Mouse (Mus musculus): ENCODE measurements around the gene Defa22. TPM values are rescaled to one million over a fixed set of nuclear protein-coding genes. Genes with fewer than 3 reads are reported as not detected.
"Not testable (repeated sequence)": the region's sequence is repeated elsewhere in the genome, so short reads cannot be mapped to it uniquely, and the experiment has no call there.

Defa22 gene
- not detected in 2 replicates for polyA plus RNA-seq (2015; fragmentation: Nextera tagmentation; extraction: Ambion mirVana)

DNA sequence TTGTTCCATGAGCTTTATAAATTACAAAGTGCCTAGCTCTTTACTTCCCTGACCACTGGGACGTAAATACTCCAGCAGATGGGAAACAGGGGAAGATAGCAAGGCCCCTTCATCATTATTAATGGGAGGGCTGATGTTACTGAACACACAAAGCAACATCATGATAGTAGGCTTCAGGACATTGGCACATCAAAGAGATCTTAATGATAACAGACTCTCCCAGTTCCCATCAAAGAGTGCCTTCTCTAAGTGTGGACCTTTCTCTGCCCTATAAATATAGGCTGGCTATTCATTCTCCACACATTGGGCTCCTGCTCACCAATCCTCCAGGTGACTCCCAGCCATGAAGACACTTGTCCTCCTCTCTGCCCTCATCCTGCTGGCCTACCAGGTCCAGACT lies at the start of gene Defa22:
Gene Defa22, plus strand, starts transcription at position 301 of the 400 bp plus-strand sequence.
- not testable (repeated sequence) for H3K27ac ChIP-seq; H3K27me3 ChIP-seq (replicated peaks); H3K9ac ChIP-seq; ATAC-seq (replicated peaks); H3K36me3 ChIP-seq (replicated peaks); H3K4me1 ChIP-seq; H3K4me3 ChIP-seq; H3K9me3 ChIP-seq; H3K4me2 ChIP-seq
- no CpG with 5 or more reads among the region's 1 CpGs for WGBS

DNA sequence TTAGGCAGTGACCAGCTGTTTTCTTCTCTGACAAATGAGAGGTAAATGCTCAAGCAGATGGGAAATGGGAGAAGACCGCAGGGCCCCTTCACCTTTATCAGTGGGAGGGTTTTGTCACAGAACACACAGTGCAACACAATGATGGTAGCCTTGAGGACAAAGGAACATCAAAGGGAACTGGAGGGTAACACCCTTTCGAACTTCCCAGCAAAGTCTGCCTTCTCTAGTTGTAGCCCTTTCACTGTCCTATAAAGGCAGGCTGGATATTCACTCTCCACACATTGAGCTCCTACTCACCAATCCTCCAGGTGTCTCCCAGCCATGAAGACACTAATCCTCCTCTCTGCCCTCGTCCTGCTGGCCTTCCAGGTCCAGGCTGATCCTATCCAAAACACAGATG lies 27.7 kb upstream of the Defa22 start, which contains the start of gene Defa30:
Gene Defa30, plus strand, starts transcription at position 301 of the 400 bp plus-strand sequence.
- H3K27ac ChIP-seq; ATAC-seq (replicated peaks): not testable (repeated sequence)
- whole genome bisulfite sequencing, result 55% methylated on average over 3 of the region's 3 CpGs

DNA sequence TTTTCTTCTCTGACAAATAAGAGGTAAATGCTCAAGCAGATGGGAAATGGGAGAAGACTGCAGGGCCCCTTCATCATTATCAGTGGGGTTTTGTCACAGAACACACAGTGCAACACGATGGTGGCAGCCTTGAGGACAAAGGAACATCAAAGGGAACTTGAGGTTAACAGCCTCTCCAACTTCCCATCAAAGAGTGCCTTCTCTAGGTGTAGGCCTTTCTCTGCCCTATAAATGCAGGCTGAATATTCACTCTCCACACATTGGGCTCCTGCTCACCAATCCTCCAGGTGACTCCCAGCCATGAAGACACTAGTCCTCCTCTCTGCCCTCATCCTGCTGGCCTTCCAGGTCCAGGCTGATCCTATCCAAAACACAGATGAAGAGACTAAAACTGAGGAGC lies 29.2 kb downstream of the Defa22 start, which contains the start of gene Defa31:
Gene Defa31, plus strand, starts transcription at position 301 of the 400 bp plus-strand sequence.
- not testable (repeated sequence) for ATAC-seq (replicated peaks); H3K9ac ChIP-seq; H3K9me3 ChIP-seq; H3K36me3 ChIP-seq (replicated peaks); H3K27ac ChIP-seq; H3K4me2 ChIP-seq; H3K4me3 ChIP-seq; H3K27me3 ChIP-seq (replicated peaks); H3K4me1 ChIP-seq
- WGBS, result no CpG with 5 or more reads among the region's 1 CpGs

More for the DNA sequence above, 27.7 kb upstream of the Defa22 start, which contains the start of gene Defa30:
- not testable (repeated sequence) for H3K9me3 ChIP-seq; H3K4me2 ChIP-seq; H3K9ac ChIP-seq; H3K27me3 ChIP-seq (replicated peaks); H3K4me1 ChIP-seq; H3K36me3 ChIP-seq (replicated peaks); H3K4me3 ChIP-seq

DNA sequence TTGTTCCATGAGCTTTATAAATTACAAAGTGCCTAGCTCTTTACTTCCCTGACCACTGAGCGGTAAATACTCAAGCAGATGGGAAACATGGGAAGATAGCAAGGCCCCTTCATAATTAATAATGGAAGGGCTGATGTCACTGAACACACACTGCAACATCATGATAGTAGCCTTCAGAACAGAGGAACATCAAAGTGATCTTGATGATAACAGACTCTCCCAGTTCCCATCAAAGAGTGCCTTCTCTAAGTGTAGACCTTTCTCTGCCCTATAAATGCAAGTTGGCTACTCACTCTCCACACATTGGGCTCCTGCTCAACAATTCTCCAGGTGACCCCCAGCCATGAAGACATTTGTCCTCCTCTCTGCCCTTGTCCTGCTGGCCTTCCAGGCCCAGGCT lies 39.2 kb downstream of the Defa22 start, which contains the start of gene Gm15293:
Gene Gm15293, plus strand, starts transcription at position 301 of the 400 bp plus-strand sequence.
- not testable (repeated sequence) for H3K4me2 ChIP-seq; ATAC-seq (replicated peaks); H3K4me1 ChIP-seq; H3K4me3 ChIP-seq; H3K36me3 ChIP-seq (replicated peaks); H3K9me3 ChIP-seq; H3K9ac ChIP-seq; H3K27ac ChIP-seq; H3K27me3 ChIP-seq (replicated peaks)
- no CpG with 5 or more reads among the region's 1 CpGs for WGBS

Other genes with a start within 250 kb of the Defa22 start
- not detected in 2 replicates for gene Gm6040, start 240.2 kb upstream of the Defa22 start, polyA plus RNA-seq (2015; fragmentation: Nextera tagmentation; extraction: Ambion mirVana)
- not detected in 2 replicates for gene AY761185, start 217.6 kb upstream of the Defa22 start, polyA plus RNA-seq (2015; fragmentation: Nextera tagmentation; extraction: Ambion mirVana)
- gene Defa21, start 136.7 kb upstream of the Defa22 start, polyA plus RNA-seq (2015; fragmentation: Nextera tagmentation; extraction: Ambion mirVana), result not detected in 2 replicates
- gene Defa23, start 107.2 kb upstream of the Defa22 start, polyA plus RNA-seq (2015; fragmentation: Nextera tagmentation; extraction: Ambion mirVana), result not detected in 2 replicates
- not detected in 2 replicates for gene Defa35, start 97.2 kb upstream of the Defa22 start, polyA plus RNA-seq (2015; fragmentation: Nextera tagmentation; extraction: Ambion mirVana)
- gene Defa25, start 77.8 kb upstream of the Defa22 start, polyA plus RNA-seq (2015; fragmentation: Nextera tagmentation; extraction: Ambion mirVana), result not detected in 2 replicates
- gene Gm14851, start 66.2 kb upstream of the Defa22 start, polyA plus RNA-seq (2015; fragmentation: Nextera tagmentation; extraction: Ambion mirVana), result not detected in 2 replicates
- gene Defa30, start 27.6 kb upstream of the Defa22 start, polyA plus RNA-seq (2015; fragmentation: Nextera tagmentation; extraction: Ambion mirVana), result not detected in 2 replicates
- not detected in 2 replicates for gene Defa31, start 29.3 kb downstream of the Defa22 start, polyA plus RNA-seq (2015; fragmentation: Nextera tagmentation; extraction: Ambion mirVana)
- gene Gm15293, start 39.3 kb downstream of the Defa22 start, polyA plus RNA-seq (2015; fragmentation: Nextera tagmentation; extraction: Ambion mirVana), result not detected in 2 replicates
- gene Gm15292, start 87.5 kb downstream of the Defa22 start, polyA plus RNA-seq (2015; fragmentation: Nextera tagmentation; extraction: Ambion mirVana), result not detected in 2 replicates
- not detected in 2 replicates for gene Defa27, start 153.3 kb downstream of the Defa22 start, polyA plus RNA-seq (2015; fragmentation: Nextera tagmentation; extraction: Ambion mirVana)
- not detected in 2 replicates for gene Defa29, start 164.7 kb downstream of the Defa22 start, polyA plus RNA-seq (2015; fragmentation: Nextera tagmentation; extraction: Ambion mirVana)
- gene Defa2, start 216.2 kb downstream of the Defa22 start, polyA plus RNA-seq (2015; fragmentation: Nextera tagmentation; extraction: Ambion mirVana), result not detected in 2 replicates
- gene Defa33, start 229.5 kb downstream of the Defa22 start, polyA plus RNA-seq (2015; fragmentation: Nextera tagmentation; extraction: Ambion mirVana), result not detected in 2 replicates

Data from midbrain, embryonic 15.5 days (tissue).